In the genomic region with DNA sequence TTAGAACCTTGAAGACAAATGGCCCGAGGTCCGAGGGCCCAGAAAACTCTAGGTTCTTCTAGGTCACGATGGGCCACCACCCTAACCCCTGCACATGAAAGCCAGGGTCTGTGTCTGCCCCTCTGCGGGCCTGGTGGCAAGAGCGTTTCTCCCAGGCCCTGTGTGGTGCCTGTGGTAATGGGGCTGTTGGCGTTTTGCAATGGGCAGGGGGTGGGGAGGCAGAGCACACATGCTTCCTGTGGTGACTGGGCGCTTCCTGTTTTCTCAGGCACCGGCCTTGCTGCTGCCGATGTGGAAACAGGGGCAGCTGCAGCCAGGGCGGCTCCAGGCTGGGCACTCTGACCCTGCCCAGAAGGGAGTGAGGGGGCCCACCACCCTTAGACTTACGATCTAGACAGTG, we compare ENCODE assay signal across 8 mouse cellular contexts. TPM values are rescaled to one million over a fixed set of nuclear protein-coding genes. Genes with fewer than 3 reads are reported as not detected.
DNase-seq lines count a peak whose midpoint lies in the region; ATAC-seq and TF ChIP-seq lines count a peak whose summit lies in the region.

No protein-coding gene starts in this region.

- no peak for ATAC-seq in neural tube, embryonic 13.5 days (ENCODE audit: low read depth)
- no peak for ATAC-seq in neural tube, embryonic 15.5 days (ENCODE audit: low FRiP score)
- ATAC-seq in liver, embryonic 14.5 days (ENCODE audit: insufficient read depth): peak; percentile 56; the same call in 1 of the 2 replicates
- no peak for ATAC-seq in erythroblast, adult 5-6 weeks (replicated peaks; ENCODE audit: low FRiP score, poor library complexity, severe bottlenecking)
- ATAC-seq in erythroid progenitor cell, adult 5-6 weeks (replicated peaks; ENCODE audit: low FRiP score, poor library complexity, severe bottlenecking): no peak

- H3K27me3 ChIP-seq in neural tube, embryonic 13.5 days: no peaks in the 10 kb centered on the region
- H3K27me3 ChIP-seq in neural tube, embryonic 15.5 days (replicated peaks): no peaks in the 10 kb centered on the region
- no peaks in the 10 kb centered on the region for H3K27me3 ChIP-seq in heart, adult 2 months (ENCODE audit: control insufficient read depth, insufficient read depth, low read length)
- H3K27me3 ChIP-seq in liver, embryonic 14.5 days (ENCODE audit: control insufficient read depth, insufficient read depth, low read length): no peaks in the 10 kb centered on the region

- intact Hi-C loops in heart, adult 2 months (cut with DNase I): no loop called here

- H3K4me3 ChIP-seq in neural tube, embryonic 13.5 days: no peak overlapping the region
- no peak overlapping the region for H3K4me3 ChIP-seq in neural tube, embryonic 15.5 days (replicated peaks)
- H3K4me3 ChIP-seq in heart, adult 2 months: no peak overlapping the region
- no peak overlapping the region; a peak in 1 of 4 replicates for H3K4me3 ChIP-seq in liver, embryonic 14.5 days (ENCODE audit: insufficient read depth in 1 of 2, low read depth in 2 of 2, low read length in 2 of 2)

- no peak for TF ChIP-seq CTCF in heart, adult 2 months (IDR thresholded peaks at IDR 0.05)
- TF ChIP-seq CTCF in liver, embryonic 14.5 days (IDR thresholded peaks at IDR 0.05; ENCODE audit: low read depth): no peak

- H3K36me3 ChIP-seq in neural tube, embryonic 13.5 days: no peaks in the 10 kb centered on the region
- no peaks in the 10 kb centered on the region for H3K36me3 ChIP-seq in neural tube, embryonic 15.5 days
- no peaks in the 10 kb centered on the region for H3K36me3 ChIP-seq in heart, adult 2 months (ENCODE audit: control insufficient read depth, insufficient read depth, low read length)
- H3K36me3 ChIP-seq in liver, embryonic 14.5 days (replicated peaks; ENCODE audit: control insufficient read depth, insufficient read depth, low read depth): no peaks in the 10 kb centered on the region

- no peak overlapping the region for H3K4me2 ChIP-seq in neural tube, embryonic 13.5 days
- H3K4me2 ChIP-seq in neural tube, embryonic 15.5 days: no peak overlapping the region
- H3K4me2 ChIP-seq in liver, embryonic 14.5 days (ENCODE audit: low read depth): peak overlapping the region; percentile 27

- peak overlapping the region; percentile 9; the same call in 1 of the 2 replicates for H3K27ac ChIP-seq in neural tube, embryonic 13.5 days (replicated peaks)
- H3K27ac ChIP-seq in neural tube, embryonic 15.5 days (replicated peaks): no peak overlapping the region
- peak overlapping the region; percentile 72 for H3K27ac ChIP-seq in heart, adult 2 months
- H3K27ac ChIP-seq in liver, embryonic 14.5 days: no peak overlapping the region

- WGBS in neural tube, embryonic 13.5 days: 64% methylated on average over 11 of the region's 11 CpGs
- 72% methylated on average over 11 of the region's 11 CpGs for WGBS in neural tube, embryonic 15.5 days
- 48% methylated on average over 11 of the region's 11 CpGs for WGBS in heart, adult 2 months
- 19% methylated on average over 11 of the region's 11 CpGs for WGBS in liver, embryonic 14.5 days (ENCODE audit: insufficient replicate concordance)

- no peak overlapping the region for H3K9ac ChIP-seq in neural tube, embryonic 13.5 days
- H3K9ac ChIP-seq in neural tube, embryonic 15.5 days (replicated peaks): no peak overlapping the region
- H3K9ac ChIP-seq in heart, adult 2 months (ENCODE audit: low read depth, low read length): no peak overlapping the region
- H3K9ac ChIP-seq in liver, embryonic 14.5 days (replicated peaks): no peak overlapping the region

- TF ChIP-seq EP300 in heart, adult 2 months (IDR thresholded peaks at IDR 0.05; ENCODE audit: insufficient read depth, low read depth, low read length): peak; percentile 65; the same call in 1 of the 2 replicates
- TF ChIP-seq EP300 in liver, embryonic 14.5 days (IDR thresholded peaks at IDR 0.05; ENCODE audit: low read depth): no peak

- no peaks in the 10 kb centered on the region for H3K9me3 ChIP-seq in neural tube, embryonic 13.5 days
- H3K9me3 ChIP-seq in neural tube, embryonic 15.5 days (replicated peaks): no peaks in the 10 kb centered on the region
- no peaks in the 10 kb centered on the region for H3K9me3 ChIP-seq in liver, embryonic 14.5 days (ENCODE audit: control insufficient read depth, low read length)

- H3K4me1 ChIP-seq in neural tube, embryonic 13.5 days (replicated peaks): peaks cover 13% of the 10 kb centered on the region
- H3K4me1 ChIP-seq in neural tube, embryonic 15.5 days: peaks cover 12% of the 10 kb centered on the region
- peaks cover 2% of the 10 kb centered on the region for H3K4me1 ChIP-seq in heart, adult 2 months (ENCODE audit: control insufficient read depth, insufficient read depth, low read length)
- H3K4me1 ChIP-seq in liver, embryonic 14.5 days (replicated peaks; ENCODE audit: control insufficient read depth in 2 of 2, insufficient read depth in 2 of 2, low read length in 1 of 2): peaks cover 2 to 11% of the 10 kb centered on the region in 2 experiments; a peak in 2 of 4 replicates

- no peaks in the 10 kb centered on the region for H3K79me2 ChIP-seq in heart, adult 2 months (replicated peaks; ENCODE audit: control insufficient read depth, insufficient read depth, low read length)

- DNase-seq in heart, adult 2 months: peak; percentile 64 to 85
- DNase-seq in liver, embryonic 14.5 days (ENCODE audit: low read depth in 3 of 3, low spot score in 3 of 3): peak in 1 of 3 experiments; percentile 44
- peak; percentile 70 to 81 for DNase-seq in spleen, adult 18-20 months
- DNase-seq in layer of hippocampus, postnatal 10 days (ENCODE audit: low spot score in 2 of 2): no peak

- TF ChIP-seq POLR2A in heart, adult 2 months (IDR thresholded peaks at IDR 0.05; ENCODE audit: insufficient read depth, low read depth, low read length): peak; percentile 63; the same call in 1 of the 2 replicates

RNA-seq across cellular contexts. Expression of a gene that starts 0.7 kb away (rescaled TPM):
- polyA plus RNA-seq in neural tube, embryonic 13.5 days (2015; fragmentation: Nextera tagmentation; extraction: Ambion mirVana): 5.2 and 6.0 TPM in 2 replicates
- polyA plus RNA-seq in neural tube, embryonic 15.5 days (2015; fragmentation: Nextera tagmentation; extraction: Ambion mirVana): 3.6 and 6.7 TPM in 2 replicates
- total RNA-seq in heart, adult 2 months (2021): 1 to 10 TPM; 3.7 to 6.2 TPM
- polyA plus RNA-seq in heart, adult 2 months (2012; rRNA removed): 10.2 and 17.2 TPM in 2 replicates
- polyA plus RNA-seq in liver, embryonic 14.5 days (2012; rRNA removed): 13.3 and 20.5 TPM in 2 replicates
- 12.4 and 15.6 TPM in 2 replicates for polyA plus RNA-seq in liver, embryonic 14.5 days (2014; fragmentation: Nextera tagmentation; extraction: Ambion mirVana)
- total RNA-seq in layer of hippocampus, postnatal 10 days (2021): 1 to 10 TPM; 4.5 to 6.0 TPM
- total RNA-seq in erythroblast, adult 5-6 weeks (2015; ENCODE audit: low replicate concordance): 60.5 and 134 TPM in 2 replicates
- 21.6 and 48.5 TPM in 2 replicates for total RNA-seq in erythroblast, adult 5-6 weeks (2017; ENCODE audit: low replicate concordance)
- 37.8 and 54.1 TPM in 2 replicates for total RNA-seq in erythroid progenitor cell, adult 5-6 weeks (2015; ENCODE audit: low replicate concordance)
- total RNA-seq in erythroid progenitor cell, adult 5-6 weeks (2017; ENCODE audit: low replicate concordance): 21.9 and 31.9 TPM in 2 replicates

RNA-seq across cellular contexts. Expression of a gene that starts 12.6 kb away (rescaled TPM):
- polyA plus RNA-seq in neural tube, embryonic 13.5 days (2015; fragmentation: Nextera tagmentation; extraction: Ambion mirVana): 31.1 and 31.5 TPM in 2 replicates
- 35.5 and 43.2 TPM in 2 replicates for polyA plus RNA-seq in neural tube, embryonic 15.5 days (2015; fragmentation: Nextera tagmentation; extraction: Ambion mirVana)
- 10 to 100 TPM; 21.1 to 22.3 TPM for total RNA-seq in heart, adult 2 months (2021)
- polyA plus RNA-seq in heart, adult 2 months (2012; rRNA removed): 57.3 and 58.6 TPM in 2 replicates
- 11.1 and 11.2 TPM in 2 replicates for polyA plus RNA-seq in liver, embryonic 14.5 days (2012; rRNA removed)
- polyA plus RNA-seq in liver, embryonic 14.5 days (2014; fragmentation: Nextera tagmentation; extraction: Ambion mirVana): 8.1 and 8.4 TPM in 2 replicates
- 10 to 100 TPM; 26.4 to 28.9 TPM for total RNA-seq in layer of hippocampus, postnatal 10 days (2021)
- total RNA-seq in erythroblast, adult 5-6 weeks (2015; ENCODE audit: low replicate concordance): 6.9 TPM in 1 of 2 replicates, not detected in the other
- total RNA-seq in erythroblast, adult 5-6 weeks (2017; ENCODE audit: low replicate concordance): 0.98 and 4.2 TPM in 2 replicates
- total RNA-seq in erythroid progenitor cell, adult 5-6 weeks (2015; ENCODE audit: low replicate concordance): 3.8 and 11.2 TPM in 2 replicates
- 0.26 and 0.83 TPM in 2 replicates for total RNA-seq in erythroid progenitor cell, adult 5-6 weeks (2017; ENCODE audit: low replicate concordance)

RNA-seq across cellular contexts. Expression of a gene that starts 29.0 kb away (rescaled TPM):
- polyA plus RNA-seq in neural tube, embryonic 13.5 days (2015; fragmentation: Nextera tagmentation; extraction: Ambion mirVana): 235 and 246 TPM in 2 replicates
- 234 and 240 TPM in 2 replicates for polyA plus RNA-seq in neural tube, embryonic 15.5 days (2015; fragmentation: Nextera tagmentation; extraction: Ambion mirVana)
- total RNA-seq in heart, adult 2 months (2021): 100 to 1,000 TPM; 216 to 252 TPM
- polyA plus RNA-seq in heart, adult 2 months (2012; rRNA removed): 112 and 141 TPM in 2 replicates
- 77.7 and 126 TPM in 2 replicates for polyA plus RNA-seq in liver, embryonic 14.5 days (2012; rRNA removed)
- 174 and 186 TPM in 2 replicates for polyA plus RNA-seq in liver, embryonic 14.5 days (2014; fragmentation: Nextera tagmentation; extraction: Ambion mirVana)
- 100 to 1,000 TPM; 190 to 221 TPM for total RNA-seq in layer of hippocampus, postnatal 10 days (2021)
- total RNA-seq in erythroblast, adult 5-6 weeks (2015; ENCODE audit: low replicate concordance): 24.8 and 40.8 TPM in 2 replicates
- total RNA-seq in erythroblast, adult 5-6 weeks (2017; ENCODE audit: low replicate concordance): 76.4 and 132 TPM in 2 replicates
- 56.2 and 85.4 TPM in 2 replicates for total RNA-seq in erythroid progenitor cell, adult 5-6 weeks (2015; ENCODE audit: low replicate concordance)
- 101 and 248 TPM in 2 replicates for total RNA-seq in erythroid progenitor cell, adult 5-6 weeks (2017; ENCODE audit: low replicate concordance)

RNA-seq across cellular contexts. Expression of a gene that starts 35.1 kb away (rescaled TPM):
- 0.22 and 0.56 TPM in 2 replicates for polyA plus RNA-seq in neural tube, embryonic 13.5 days (2015; fragmentation: Nextera tagmentation; extraction: Ambion mirVana)
- 0.33 TPM in 1 of 2 replicates, not detected in the other for polyA plus RNA-seq in neural tube, embryonic 15.5 days (2015; fragmentation: Nextera tagmentation; extraction: Ambion mirVana)
- 1,000 to 10,000 TPM; 1,229 to 1,417 TPM for total RNA-seq in heart, adult 2 months (2021)
- polyA plus RNA-seq in heart, adult 2 months (2012; rRNA removed): 1,378 and 1,771 TPM in 2 replicates
- polyA plus RNA-seq in liver, embryonic 14.5 days (2012; rRNA removed): 0.03 and 0.04 TPM in 2 replicates
- polyA plus RNA-seq in liver, embryonic 14.5 days (2014; fragmentation: Nextera tagmentation; extraction: Ambion mirVana): not detected in 2 replicates
- under 1 TPM; 0.38 to 0.55 TPM for total RNA-seq in layer of hippocampus, postnatal 10 days (2021)
- total RNA-seq in erythroblast, adult 5-6 weeks (2015; ENCODE audit: low replicate concordance): 0.21 TPM in 1 of 2 replicates, not detected in the other
- total RNA-seq in erythroblast, adult 5-6 weeks (2017; ENCODE audit: low replicate concordance): 0.56 TPM in 1 of 2 replicates, not detected in the other
- not detected in 2 replicates for total RNA-seq in erythroid progenitor cell, adult 5-6 weeks (2015; ENCODE audit: low replicate concordance)
- total RNA-seq in erythroid progenitor cell, adult 5-6 weeks (2017; ENCODE audit: low replicate concordance): not detected in 2 replicates

RNA-seq across cellular contexts. Expression of a gene that starts 47.4 kb away (rescaled TPM):
- 2.1 and 3.0 TPM in 2 replicates for polyA plus RNA-seq in neural tube, embryonic 13.5 days (2015; fragmentation: Nextera tagmentation; extraction: Ambion mirVana)
- polyA plus RNA-seq in neural tube, embryonic 15.5 days (2015; fragmentation: Nextera tagmentation; extraction: Ambion mirVana): 2.7 TPM in 2 replicates
- 10 to 100 TPM; 15.9 to 16.8 TPM for total RNA-seq in heart, adult 2 months (2021)
- polyA plus RNA-seq in heart, adult 2 months (2012; rRNA removed): 19.3 and 22.0 TPM in 2 replicates
- 0.55 and 0.78 TPM in 2 replicates for polyA plus RNA-seq in liver, embryonic 14.5 days (2012; rRNA removed)
- polyA plus RNA-seq in liver, embryonic 14.5 days (2014; fragmentation: Nextera tagmentation; extraction: Ambion mirVana): 0.62 and 1.1 TPM in 2 replicates
- total RNA-seq in layer of hippocampus, postnatal 10 days (2021): under 1 TPM in 1 of 2 experiments, not detected in 1; 0.57 TPM
- not detected in 2 replicates for total RNA-seq in erythroblast, adult 5-6 weeks (2015; ENCODE audit: low replicate concordance)
- not detected in 2 replicates for total RNA-seq in erythroblast, adult 5-6 weeks (2017; ENCODE audit: low replicate concordance)
- not detected in 2 replicates for total RNA-seq in erythroid progenitor cell, adult 5-6 weeks (2015; ENCODE audit: low replicate concordance)
- total RNA-seq in erythroid progenitor cell, adult 5-6 weeks (2017; ENCODE audit: low replicate concordance): 1.7 TPM in 1 of 2 replicates, not detected in the other

Comparison
In these comparisons a context has a peak if more than half of its experiments do, and no peak if none do; other contexts are left out.
1. H3K27ac ChIP-seq: peak in neural tube, embryonic 13.5 days (single experiment) and heart, adult 2 months (single experiment); none in neural tube, embryonic 15.5 days (single experiment) and liver, embryonic 14.5 days (single experiment).
2. DNase-seq: peak in heart, adult 2 months (2 of 2) and spleen, adult 18-20 months (2 of 2); none in layer of hippocampus, postnatal 10 days (0 of 2).